Mouse (Mus musculus): ENCODE results near the gene S1pr4.
A peak's percentile ranks its signal among the peaks of the same experiment; 100 is the strongest.

Gene S1pr4

GRCm38 (mm10) chr10:81464405-81465264, 35.3 kb downstream of the S1pr4 start:
- peak; percentile 20 to 48 for DNase-seq (ENCODE audit: low spot score in 2 of 2)

DNA sequence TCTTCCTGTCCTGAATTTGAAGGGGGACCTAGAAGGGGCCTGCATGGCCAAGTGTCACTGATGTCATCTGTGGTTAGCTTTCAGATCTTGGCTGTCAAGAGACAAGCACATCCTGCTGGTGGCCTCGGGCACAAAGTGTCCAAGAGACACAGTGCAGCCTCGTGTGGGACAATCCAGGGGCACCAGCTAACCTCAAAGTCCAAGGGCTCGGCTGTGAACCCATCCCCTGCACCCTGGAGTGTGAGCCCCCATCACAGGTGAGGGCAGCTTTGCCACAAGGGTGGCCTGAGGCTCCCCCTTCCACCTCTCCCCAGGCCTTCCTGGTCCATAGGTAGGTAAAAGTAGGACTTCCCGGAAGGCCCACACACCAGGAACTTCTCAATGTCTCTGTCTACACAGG, 36.4 kb downstream of the S1pr4 start:
- no peak for DNase-seq (ENCODE audit: low spot score in 2 of 2)

DNA sequence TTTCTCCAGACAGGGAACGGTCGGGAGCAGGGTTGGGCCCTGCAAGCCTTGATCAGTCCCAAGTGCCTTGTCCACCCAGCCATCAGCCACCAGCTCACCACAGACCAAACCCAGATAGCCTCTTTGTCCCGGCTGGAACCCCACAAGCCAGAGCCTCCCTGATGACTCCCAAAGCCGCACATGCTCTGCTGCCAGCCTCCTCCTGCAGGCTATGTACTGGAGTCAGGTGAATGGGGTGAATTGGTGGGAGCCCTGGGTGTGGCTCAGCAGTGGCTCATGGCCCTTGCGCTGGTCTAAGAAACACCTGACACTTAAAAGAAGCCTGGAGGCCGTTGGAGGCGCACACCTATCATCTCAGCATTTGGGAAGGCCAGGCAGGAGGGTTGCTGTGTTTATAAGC, 37.0 kb downstream of the S1pr4 start:
- peak; percentile 2 to 19 for DNase-seq (ENCODE audit: low spot score in 2 of 2)

DNA sequence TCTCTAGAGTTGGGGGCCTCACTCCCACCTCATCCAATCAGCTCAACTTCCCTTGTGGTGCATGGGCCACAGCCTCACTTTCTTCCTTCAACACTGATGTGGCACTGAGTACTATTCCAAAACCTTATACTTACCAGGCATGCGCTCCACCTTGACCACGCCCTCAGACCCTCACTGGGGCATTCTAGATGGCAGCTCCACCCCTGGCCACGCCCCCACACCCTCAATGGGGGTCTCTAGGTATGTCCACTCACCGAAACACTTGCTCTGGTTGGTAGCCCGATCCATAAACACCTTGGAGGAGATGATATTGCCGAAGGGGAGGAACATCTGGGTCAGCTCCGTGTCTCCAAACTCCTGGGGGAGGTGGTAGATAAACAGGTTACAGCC, 37.5 kb downstream of the S1pr4 start:
- DNase-seq (ENCODE audit: low spot score in 2 of 2): peak in 1 of 2 experiments; percentile 20

GRCm38 (mm10) chr10:81461673-81462414, 38.1 kb downstream of the S1pr4 start:
- no peak for DNase-seq (ENCODE audit: low spot score in 2 of 2)

DNA sequence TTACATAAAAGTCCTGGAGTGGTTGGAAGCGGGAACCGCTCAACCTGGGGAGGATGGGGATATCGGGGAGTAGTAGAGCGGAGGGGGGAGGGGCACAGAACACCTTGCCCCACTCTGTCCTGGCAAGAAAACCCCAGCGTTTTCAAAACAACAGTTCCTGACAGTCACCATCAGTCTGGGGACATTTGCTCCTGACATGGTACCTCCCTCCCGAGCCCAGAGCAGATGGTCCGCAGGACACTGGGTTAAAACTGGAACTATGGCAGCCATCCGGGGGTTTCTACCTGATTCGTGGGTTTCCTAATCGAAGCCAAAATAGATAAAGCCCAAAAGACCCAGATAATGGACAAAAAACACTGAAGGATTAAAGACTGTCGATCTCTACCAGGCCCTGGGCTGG, 39.0 kb downstream of the S1pr4 start:
- DNase-seq (ENCODE audit: low spot score in 2 of 2): no peak

- peak in 1 of 2 experiments; percentile 18 for DNase-seq (ENCODE audit: low spot score in 2 of 2)
Measured at GRCm38 (mm10) chr10:81460471-81460870, 39.5 kb downstream of the S1pr4 start.

DNA sequence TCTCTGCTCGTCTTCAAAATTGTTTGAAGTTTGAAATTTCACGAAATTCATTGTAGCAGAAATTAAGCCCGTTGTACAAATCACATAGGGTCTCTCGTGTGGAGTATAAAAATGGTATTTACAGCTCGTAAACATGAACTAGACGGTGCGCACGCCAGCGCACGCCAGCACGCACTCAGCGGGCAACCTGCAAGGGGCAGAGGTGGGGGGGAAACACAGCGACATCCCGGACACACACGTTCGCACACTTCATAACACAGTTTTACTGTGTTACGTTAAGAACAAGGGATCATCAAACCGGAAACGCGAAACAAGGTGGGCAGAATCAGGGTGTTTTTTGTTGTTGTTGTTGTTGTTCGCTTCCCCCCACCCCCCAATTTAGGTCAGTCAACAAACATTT, 40.5 kb downstream of the S1pr4 start:
- DNase-seq (ENCODE audit: low spot score in 2 of 2): no peak

DNA sequence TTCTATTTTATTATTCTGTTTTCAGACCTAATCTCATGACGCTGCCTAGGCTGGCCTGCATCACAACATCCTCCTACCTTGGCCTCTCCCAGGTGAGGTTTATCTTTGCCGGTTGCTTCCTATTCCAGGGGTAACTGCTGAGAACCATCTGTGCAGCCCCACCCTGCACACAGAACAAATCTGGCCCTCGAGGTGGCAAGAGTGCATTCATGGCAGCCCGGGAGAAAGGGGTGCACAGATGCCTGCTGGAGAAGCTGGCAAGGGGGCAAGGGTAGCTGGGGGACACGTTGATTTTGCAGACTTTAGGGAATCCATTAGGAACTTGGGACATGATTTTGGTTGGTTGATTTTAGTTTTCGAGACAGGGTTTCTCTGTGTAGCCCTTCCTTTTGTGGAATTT, 41.7 kb downstream of the S1pr4 start:
- DNase-seq (ENCODE audit: low spot score in 2 of 2): no peak

DNA sequence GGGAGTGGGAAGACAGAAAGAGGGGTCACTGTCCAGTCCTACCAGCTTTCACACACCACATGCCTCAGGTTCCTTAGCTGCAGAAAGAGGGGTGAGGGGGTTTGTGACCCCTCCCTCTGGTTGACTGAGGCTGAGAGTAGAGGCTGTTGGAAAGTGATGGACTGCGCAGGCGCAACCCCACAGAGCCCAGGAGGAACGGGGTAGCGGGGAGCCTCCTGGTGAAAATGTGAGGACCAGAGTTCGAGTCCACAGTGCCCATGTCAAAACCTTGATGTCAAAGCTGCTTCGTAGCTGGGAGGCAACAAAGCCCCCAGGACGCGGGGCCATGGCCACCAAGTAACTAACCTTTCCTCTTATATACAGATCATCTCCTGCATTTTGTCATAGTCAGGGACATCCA, 42.3 kb downstream of the S1pr4 start:
- peak in 1 of 2 experiments; percentile 18 for DNase-seq (ENCODE audit: low spot score in 2 of 2)

- no peak for DNase-seq (ENCODE audit: low spot score in 2 of 2)
Measured at GRCm38 (mm10) chr10:81456983-81457563, 42.9 kb downstream of the S1pr4 start.

- peak in 1 of 2 experiments; percentile 15 for DNase-seq (ENCODE audit: low spot score in 2 of 2)
Measured at GRCm38 (mm10) chr10:81455181-81455895, 44.6 kb downstream of the S1pr4 start, which contains the start of gene Nfic. Nfic (minus strand) TSS chr10:81455635.

GRCm38 (mm10) chr10:81454106-81454505, 45.8 kb downstream of the S1pr4 start:
- peak in 1 of 2 experiments; percentile 19 for DNase-seq (ENCODE audit: low spot score in 2 of 2)

- no peak for DNase-seq (ENCODE audit: low spot score in 2 of 2)
Measured at GRCm38 (mm10) chr10:81452947-81453288, 47.0 kb downstream of the S1pr4 start.

DNA sequence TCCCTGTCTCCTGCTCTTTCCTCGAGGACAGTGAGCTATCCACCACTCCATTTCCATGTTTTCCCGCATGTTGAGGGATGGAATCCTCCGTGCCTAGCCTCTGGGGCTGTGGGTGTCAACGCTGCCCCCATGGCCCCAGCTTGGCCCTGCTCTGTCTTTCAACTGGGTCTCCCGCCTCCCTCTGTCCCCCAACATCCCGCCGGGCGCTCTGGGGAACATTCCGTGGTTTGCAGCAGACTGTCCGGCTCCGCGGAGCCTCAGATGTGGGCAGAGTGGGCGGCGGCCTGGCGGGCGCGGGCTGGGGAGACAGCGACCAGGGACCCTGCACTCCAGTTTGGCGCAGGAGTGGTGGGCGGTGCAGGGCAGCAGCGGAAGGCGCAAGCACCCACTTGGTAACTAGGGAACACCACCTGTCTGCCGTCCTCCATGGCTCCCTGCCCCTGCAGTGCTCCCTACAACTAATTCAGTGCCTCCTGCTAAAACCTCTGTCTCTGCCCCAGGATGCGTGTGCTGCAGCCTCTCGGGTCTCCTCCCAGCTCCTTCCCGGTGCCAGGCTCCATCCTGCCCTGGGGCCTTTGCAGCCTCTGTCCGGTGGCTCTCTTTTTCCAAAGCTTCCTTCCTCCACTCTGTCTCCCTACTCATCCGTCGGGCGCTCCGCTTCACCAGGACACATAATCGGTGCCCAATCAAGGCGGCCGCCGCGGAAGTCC, 47.5 kb downstream of the S1pr4 start:
- DNase-seq (ENCODE audit: low spot score in 2 of 2): peak; percentile 3 to 18

DNA sequence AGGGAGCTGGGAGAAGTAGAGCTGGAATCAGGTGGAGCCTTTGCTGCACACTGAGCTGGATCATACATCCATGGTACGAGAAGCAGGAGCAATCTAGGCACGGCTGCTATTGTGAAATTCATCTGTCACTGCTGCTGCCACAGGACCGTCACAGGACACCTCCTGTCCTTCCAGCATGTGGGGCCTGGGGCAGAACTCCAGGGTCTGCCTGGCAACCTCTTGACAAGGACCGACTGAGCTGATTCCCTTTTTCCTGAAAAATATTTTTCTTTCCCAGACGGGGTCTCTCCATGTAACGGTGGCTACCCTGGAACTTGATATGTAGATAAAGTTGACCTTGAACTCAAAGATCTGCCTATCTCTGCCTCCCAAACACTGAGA, 48.6 kb downstream of the S1pr4 start:
- no peak for DNase-seq (ENCODE audit: low spot score in 2 of 2)

- DNase-seq (ENCODE audit: low spot score in 2 of 2): peak in 1 of 2 experiments; percentile 17
Measured at GRCm38 (mm10) chr10:81450641-81451364, 49.1 kb downstream of the S1pr4 start.

DNA sequence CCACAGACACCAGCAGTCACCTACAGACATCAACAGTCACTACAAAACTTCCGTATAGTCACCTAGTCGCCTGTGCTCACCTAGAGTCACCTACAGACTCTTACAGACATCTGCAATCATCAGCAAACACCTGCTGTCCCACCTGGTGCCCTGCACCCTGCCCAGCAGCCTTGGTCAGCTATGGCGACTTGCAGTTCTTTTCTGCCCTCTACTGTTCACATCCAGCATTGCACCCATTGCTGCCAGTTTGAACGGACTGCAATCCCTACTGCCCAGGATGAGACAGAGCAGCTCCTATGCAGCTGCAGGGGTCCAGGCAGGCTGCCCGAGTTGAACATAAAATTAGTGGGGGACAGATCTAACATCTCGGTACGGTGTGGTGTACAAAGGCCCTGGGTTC, 49.8 kb downstream of the S1pr4 start:
- DNase-seq (ENCODE audit: low spot score in 2 of 2): peak; percentile 73 to 91

Data from cerebellum, postnatal 4 days (tissue).